8 mouse cellular contexts compared by ENCODE assay signal in the genomic region with DNA sequence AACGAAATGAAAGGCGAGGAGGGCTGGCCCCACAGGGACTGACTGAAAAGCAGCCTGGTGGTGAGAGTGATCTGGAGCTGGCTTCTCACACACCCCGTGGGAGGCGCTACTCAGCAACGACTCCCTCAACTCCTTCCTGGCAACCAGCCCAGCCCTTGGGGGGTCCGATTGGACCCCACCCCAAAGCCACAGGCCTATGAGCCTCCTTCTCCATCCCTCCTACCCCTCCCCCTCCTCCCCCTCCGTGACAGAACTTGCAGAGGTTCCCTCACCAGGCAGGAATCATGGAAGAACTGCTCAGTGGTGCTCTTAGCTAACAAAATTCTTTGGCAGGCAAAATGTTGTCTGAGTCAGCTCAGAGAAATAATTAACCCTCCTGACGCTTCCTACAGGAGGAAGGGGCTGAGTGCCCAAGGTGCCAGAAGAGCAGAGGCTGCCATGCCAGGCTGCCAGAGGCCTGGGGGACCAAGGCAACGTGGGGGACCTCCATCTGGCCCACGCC. TPM values are rescaled to one million over a fixed set of nuclear protein-coding genes. Genes with fewer than 3 reads are reported as not detected.
A peak's percentile ranks its signal among the peaks of the same experiment; 100 is the strongest.
DNase-seq lines count a peak whose midpoint lies in the region; ATAC-seq and TF ChIP-seq lines count a peak whose summit lies in the region.

No protein-coding gene starts in this region.

- no peaks in the 10 kb centered on the region for H3K36me3 ChIP-seq in forebrain, embryonic 11.5 days (ENCODE audit: control insufficient read depth, insufficient read depth, low read length)
- no peaks in the 10 kb centered on the region for H3K36me3 ChIP-seq in kidney, adult 2 months (ENCODE audit: control insufficient read depth, insufficient read depth, low read length)
- no peaks in the 10 kb centered on the region for H3K36me3 ChIP-seq in neural tube, embryonic 15.5 days

- DNase-seq in left cerebral cortex, adult 2 months (ENCODE audit: extremely low spot score in 1 of 2, low spot score in 2 of 2) = peak in 1 of 2 experiments; percentile 17
- DNase-seq in left cerebral cortex, adult 18-20 months (ENCODE audit: low spot score in 2 of 2) = no peak
- DNase-seq in Muller cell, postnatal 12 days (ENCODE audit: inconsistent ontology term) = peak; percentile 73
- peak; percentile 62 for DNase-seq in forebrain, embryonic 11.5 days (ENCODE audit: low spot score)
- peak; percentile 70 for DNase-seq in kidney, adult 2 months
- no peak for DNase-seq in c-Kit-positive CD71-positive TER-119-positive erythroid progenitor cells, embryonic 14.5 days (ENCODE audit: low spot score)
- DNase-seq in layer of hippocampus, postnatal 14 days (ENCODE audit: low spot score in 2 of 2) = no peak

- H3K4me2 ChIP-seq in forebrain, embryonic 11.5 days (ENCODE audit: low read depth, low read length, severe bottlenecking) = 0 out of 2 replicates have a peak overlapping the region, but pooled peaks have one; percentile 24
- peak overlapping the region; percentile 24 for H3K4me2 ChIP-seq in neural tube, embryonic 15.5 days

- H3K9me3 ChIP-seq in forebrain, embryonic 11.5 days (ENCODE audit: control insufficient read depth, low read length) = no peaks in the 10 kb centered on the region
- no peaks in the 10 kb centered on the region for H3K9me3 ChIP-seq in neural tube, embryonic 15.5 days (replicated peaks)

- H3K4me3 ChIP-seq in left cerebral cortex, adult 2 months = no peak overlapping the region
- no peak overlapping the region for H3K4me3 ChIP-seq in forebrain, embryonic 11.5 days (ENCODE audit: low read depth, low read length)
- H3K4me3 ChIP-seq in kidney, adult 2 months (ENCODE audit: insufficient read depth, low read depth, low read length) = no peak overlapping the region
- no peak overlapping the region for H3K4me3 ChIP-seq in neural tube, embryonic 15.5 days (replicated peaks)

- H3K27ac ChIP-seq in left cerebral cortex, adult 2 months = no peak overlapping the region
- H3K27ac ChIP-seq in forebrain, embryonic 11.5 days (ENCODE audit: low read depth, low read length) = no peak overlapping the region
- H3K27ac ChIP-seq in kidney, adult 2 months (ENCODE audit: insufficient read depth, low read depth, low read length) = no peak overlapping the region
- peak overlapping the region; percentile 55; the same call in 1 of the 2 replicates for H3K27ac ChIP-seq in neural tube, embryonic 15.5 days (replicated peaks)

- H3K27me3 ChIP-seq in forebrain, embryonic 11.5 days (ENCODE audit: control insufficient read depth, insufficient read depth, low read length) = no peaks in the 10 kb centered on the region
- no peaks in the 10 kb centered on the region for H3K27me3 ChIP-seq in kidney, adult 2 months (replicated peaks; ENCODE audit: control insufficient read depth, insufficient read depth, low read length)
- H3K27me3 ChIP-seq in neural tube, embryonic 15.5 days (replicated peaks) = 0 out of 2 replicates have a peak, but pooled peaks cover 3% of the 10 kb centered on the region

- no peak overlapping the region for H3K9ac ChIP-seq in forebrain, embryonic 11.5 days (ENCODE audit: low read length)
- H3K9ac ChIP-seq in neural tube, embryonic 15.5 days (replicated peaks) = no peak overlapping the region

- peak; percentile 4 for TF ChIP-seq CTCF in left cerebral cortex, adult 2 months (IDR thresholded peaks at IDR 0.05)
- no peak for TF ChIP-seq CTCF in kidney, adult 2 months (conservative IDR thresholded peaks at IDR 0.05; ENCODE audit: insufficient read depth, insufficient read length, low read depth, low read length)

- TF ChIP-seq POLR2A in kidney, adult 2 months (IDR thresholded peaks at IDR 0.05; ENCODE audit: low read depth, low read length) = no peak

- intact Hi-C loops in left cerebral cortex, adult 2 months (cut with DNase I) = no loop called here

- ATAC-seq in forebrain, embryonic 11.5 days (replicated peaks; ENCODE audit: low FRiP score) = peak; percentile 60; the same call in 1 of the 2 replicates
- peak; percentile 45; the same call in 1 of the 2 replicates for ATAC-seq in neural tube, embryonic 15.5 days (ENCODE audit: low FRiP score)

- 22% methylated on average over 10 of the region's 10 CpGs for WGBS in forebrain, embryonic 11.5 days
- 22% methylated on average over 10 of the region's 10 CpGs for WGBS in kidney, adult 2 months
- WGBS in neural tube, embryonic 15.5 days = 16% methylated on average over 10 of the region's 10 CpGs

- H3K4me1 ChIP-seq in forebrain, embryonic 11.5 days (replicated peaks; ENCODE audit: control insufficient read depth, insufficient read depth, low read length) = peaks cover 8% of the 10 kb centered on the region; the same call in 1 of the 2 replicates
- 0 out of 2 replicates have a peak, but pooled peaks cover 2% of the 10 kb centered on the region for H3K4me1 ChIP-seq in kidney, adult 2 months (ENCODE audit: control insufficient read depth, insufficient read depth, low read length)
- H3K4me1 ChIP-seq in neural tube, embryonic 15.5 days = peaks cover 24% of the 10 kb centered on the region

RNA-seq across cellular contexts. Expression of gene Srp9, which starts 29.2 kb away (rescaled TPM):
- 10 to 100 TPM; 64.5 to 67.1 TPM for total RNA-seq in left cerebral cortex, adult 2 months (2021)
- total RNA-seq in left cerebral cortex, adult 18-20 months (2021) = 10 to 100 TPM; 64.7 to 68.9 TPM
- 143 and 151 TPM in 2 replicates for polyA plus RNA-seq in forebrain, embryonic 11.5 days (2014; fragmentation: Nextera tagmentation; extraction: Ambion mirVana)
- polyA plus RNA-seq in kidney, adult 2 months (2012; rRNA removed) = 44.0 and 52.8 TPM in 2 replicates
- polyA plus RNA-seq in neural tube, embryonic 15.5 days (2015; fragmentation: Nextera tagmentation; extraction: Ambion mirVana) = 132 and 140 TPM in 2 replicates
- total RNA-seq in layer of hippocampus, postnatal 14 days (2021) = 10 to 100 TPM; 58.8 to 61.2 TPM

Comparison
In these comparisons a context has a peak if more than half of its experiments do, and no peak if none do; other contexts are left out.
1. DNase-seq: peak in Muller cell, postnatal 12 days (single experiment), forebrain, embryonic 11.5 days (single experiment) and kidney, adult 2 months (single experiment); none in left cerebral cortex, adult 18-20 months (0 of 2), c-Kit-positive CD71-positive TER-119-positive erythroid progenitor cells, embryonic 14.5 days (single experiment) and layer of hippocampus, postnatal 14 days (0 of 2).